Mouse (Mus musculus) stomach, embryonic 16.5 days (tissue): ENCODE measurements around the gene Capn15. TPM values are rescaled to one million over a fixed set of nuclear protein-coding genes. Genes with fewer than 3 reads are reported as not detected.

Experiments used
- ATAC-seq: fragments of 200-750 bp; cut with Nextera tagmentation; 2 replicates; pipeline ENCODE4 v1.8.0; 2017; ENCODE audit warnings: moderate number of reproducible peaks, moderate TSS enrichment; ENCODE audit not compliant: insufficient read depth, low FRiP score
- H3K27ac ChIP-seq: fragments of 300-500 bp; sonication (generic); 2 replicates; pipeline ENCODE4 v1.5.1; 2014; ENCODE audit warnings: low read length
- H3K27me3 ChIP-seq: fragments of 300-500 bp; sonication (generic); 2 replicates; pipeline ENCODE4 v1.6.1; 2014; ENCODE audit warnings: low read length, control low read depth, mixed read lengths; ENCODE audit not compliant: control insufficient read depth, insufficient read depth
- H3K36me3 ChIP-seq: fragments of 300-500 bp; sonication (generic); 2 replicates; pipeline ENCODE4 v1.6.1; 2014; ENCODE audit warnings: low read length; ENCODE audit not compliant: control insufficient read depth, insufficient read depth
- H3K4me1 ChIP-seq: fragments of 300-500 bp; sonication (generic); 2 replicates; pipeline ENCODE4 v1.6.1; 2014; ENCODE audit warnings: low read length, control low read depth, mixed read lengths; ENCODE audit not compliant: control insufficient read depth, insufficient read depth
- H3K4me2 ChIP-seq: fragments of 300-500 bp; sonication (generic); 2 replicates; pipeline ENCODE4 v1.6.1; 2014; ENCODE audit warnings: low read depth, low read length, mixed read lengths
- H3K4me3 ChIP-seq: fragments of 300-500 bp; sonication (generic); replicated peaks from 2 replicates; pipeline ENCODE4 v1.5.1; 2014; ENCODE audit warnings: mild to moderate bottlenecking, low read length
- H3K9ac ChIP-seq: fragments of 300-500 bp; sonication (generic); 2 replicates; pipeline ENCODE4 v1.6.1; 2014; ENCODE audit warnings: low read length
- H3K9me3 ChIP-seq: fragments of 300-500 bp; sonication (generic); replicated peaks from 2 replicates; pipeline ENCODE4 v1.6.1; 2016; ENCODE audit warnings: low read length, control low read depth; ENCODE audit not compliant: control insufficient read depth
- WGBS: fragments of 180-500 bp; shearing (Covaris S2); extraction: QIAGEN DNeasy Blood & Tissue Kit; methylation state at CpG from one replicate; pipeline ENCODE4 v1.1.7; 2014; 5-methylcytosine and 5-hydroxymethylcytosine counted together
- polyA plus RNA-seq: library from polyadenylated mRNA; unstranded; fragments of >200 nt; fragmentation: Nextera tagmentation; extraction: Ambion mirVana; gene quantifications from 2 replicates; pipeline ENCODE4 v1.2.1, GENCODE M21; 2015

Gene Capn15
- polyA plus RNA-seq, 1 experiment from 2014 or later: 23.3 TPM

DNA sequence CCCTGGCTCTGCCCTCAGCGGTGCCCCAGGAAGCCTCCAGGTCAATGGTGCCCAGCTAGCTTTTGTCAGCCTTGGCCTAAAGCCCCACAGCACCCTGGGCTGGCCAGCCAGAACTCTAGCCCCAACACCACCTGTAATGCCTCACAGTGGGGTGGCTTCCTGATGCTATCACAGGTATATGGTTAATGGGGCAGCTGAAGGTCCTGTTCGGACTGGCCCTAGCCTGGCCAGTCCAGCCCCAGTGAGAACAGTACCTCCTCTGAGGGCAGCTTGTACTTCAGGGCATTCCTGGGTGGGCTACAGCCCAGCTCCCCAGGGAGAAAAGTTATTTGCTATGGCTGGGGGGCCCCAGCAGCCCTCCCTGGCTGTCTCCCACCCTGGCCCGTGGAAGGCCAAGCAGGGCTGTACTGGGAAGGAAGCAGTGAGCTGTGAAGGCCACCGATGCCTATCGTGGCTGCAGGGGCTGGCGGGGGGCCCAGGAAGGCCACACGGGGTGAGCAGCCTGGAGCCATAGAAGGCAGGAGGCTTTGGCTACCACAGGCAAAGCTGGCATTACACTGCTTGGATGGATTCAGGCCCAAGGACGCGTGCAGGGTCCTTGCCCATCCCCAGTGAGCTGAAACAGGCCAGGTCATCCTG is 40.0 kb downstream of the Capn15 start:
- H3K9ac ChIP-seq: no peak overlapping the region
- no peak overlapping the region for H3K27ac ChIP-seq

DNA sequence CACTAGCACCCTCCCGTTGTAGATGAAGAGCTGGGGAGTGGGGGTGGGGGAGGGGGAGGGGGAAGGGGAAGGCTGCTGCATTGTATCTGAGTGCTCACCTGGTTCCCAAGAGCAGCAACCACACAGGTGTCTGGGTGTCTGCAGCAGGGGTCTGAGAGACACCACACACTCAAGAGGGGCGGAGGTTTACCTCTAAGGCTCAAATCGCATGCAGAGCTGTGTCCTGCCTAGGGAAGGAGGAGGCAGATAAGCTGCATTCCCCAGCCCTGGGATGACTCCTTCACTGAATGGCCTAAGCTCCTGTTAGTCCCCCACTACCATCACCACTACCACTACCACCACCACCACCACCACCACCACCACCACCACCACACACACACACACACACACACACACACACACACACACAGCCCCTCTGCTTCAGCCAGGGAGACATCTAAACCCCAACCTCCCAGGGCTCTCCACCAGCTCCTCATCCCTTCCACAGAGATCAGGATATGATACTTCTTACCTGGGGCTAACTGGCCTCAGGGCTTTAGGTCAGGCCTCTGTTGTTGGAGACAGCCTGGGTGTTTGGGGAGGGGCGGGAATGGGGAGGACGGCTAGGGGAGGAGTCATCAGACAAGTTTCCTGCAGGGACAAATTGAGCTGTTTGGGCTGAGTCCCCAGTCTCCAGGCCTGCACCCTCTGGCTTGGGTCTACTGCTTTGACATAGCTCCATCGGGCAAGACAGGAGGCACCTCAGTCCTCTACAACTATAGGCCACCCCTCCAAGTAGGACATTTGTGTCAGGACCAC is 41.0 kb downstream of the Capn15 start, which contains the start of the genes Pigq and Nhlrc4:
Pigq (minus strand) TSS at position 571 of the 798 bp plus-strand sequence.
Nhlrc4 (minus strand) TSS at position 596 of the 798 bp plus-strand sequence.
- no peak for ATAC-seq
- Histone ChIP-seq H3K27ac (no peak within 1 kb of the TSS), H3K27me3 (no peaks in the 10 kb centered on the region), H3K4me3 (no peak within 1 kb of the TSS), H3K36me3 (no peaks in the 10 kb centered on the region), H3K4me2 (no peak within 1 kb of the TSS), H3K9me3 (no peaks in the 10 kb centered on the region), H3K9ac (no peak within 1 kb of the TSS), H3K4me1 (peaks cover 8% of the 10 kb centered on the region)
- WGBS: 45% methylated on average over 6 of the region's 6 CpGs

More for the DNA sequence above, 40.0 kb downstream of the Capn15 start:
- no peaks in the 10 kb centered on the region for H3K9me3 ChIP-seq
- no peak for ATAC-seq
- no peaks in the 10 kb centered on the region for H3K36me3 ChIP-seq
- 76% methylated on average over 9 of the region's 9 CpGs for WGBS
- H3K4me2 ChIP-seq: no peak overlapping the region
- H3K27me3 ChIP-seq: peaks cover 10% of the 10 kb centered on the region
- H3K4me1 ChIP-seq: peaks cover 6% of the 10 kb centered on the region
- H3K4me3 ChIP-seq: no peak overlapping the region

DNA sequence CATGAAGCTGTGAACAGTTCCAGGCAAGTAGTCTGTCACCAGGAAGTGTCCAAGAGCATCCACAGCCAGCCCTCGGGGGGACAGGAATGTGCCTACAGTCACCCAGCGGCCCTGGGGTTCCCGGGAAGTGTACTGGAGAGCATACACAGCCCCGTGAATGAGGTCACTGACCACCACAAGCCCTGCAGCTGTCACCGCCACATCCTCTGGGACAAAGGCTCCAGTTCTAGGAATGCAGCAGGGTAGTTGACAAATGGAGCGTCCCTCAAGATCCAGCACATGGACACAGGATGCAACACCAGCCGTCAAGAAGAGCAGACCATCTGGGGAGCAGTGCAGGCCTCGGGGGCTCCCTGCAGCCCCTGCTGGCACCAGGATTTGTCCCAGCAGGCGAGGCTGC is 41.8 kb downstream of the Capn15 start:
- Histone ChIP-seq H3K9me3 (no peaks in the 10 kb centered on the region), H3K27me3 (no peaks in the 10 kb centered on the region), H3K4me2 (no peak overlapping the region), H3K4me3 (no peak overlapping the region), H3K4me1 (peaks cover 8% of the 10 kb centered on the region), H3K9ac (no peak overlapping the region), H3K36me3 (no peaks in the 10 kb centered on the region), H3K27ac (no peak overlapping the region)
- WGBS: 71% methylated on average over 9 of the region's 9 CpGs
- no peak for ATAC-seq

DNA sequence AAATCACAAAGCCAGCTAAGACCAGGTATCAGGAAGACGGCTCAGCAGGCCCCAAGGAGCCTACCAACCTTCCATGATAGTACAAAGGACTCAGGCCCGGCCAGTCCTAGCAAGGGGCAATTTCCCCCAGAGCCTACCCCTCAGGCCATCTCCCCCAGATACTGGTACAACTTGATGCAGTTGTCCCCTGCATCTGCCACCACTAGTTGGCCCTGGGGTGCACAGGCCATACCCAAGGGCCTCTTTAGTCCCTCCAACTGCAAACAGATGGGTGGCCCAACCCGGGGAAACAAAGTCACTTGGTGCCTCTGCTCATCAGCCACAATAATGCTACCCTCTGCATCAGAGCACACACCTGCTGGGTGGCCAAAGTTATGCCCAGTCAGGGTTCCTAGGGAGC is 42.4 kb downstream of the Capn15 start:
- H3K4me2 ChIP-seq: no peak overlapping the region
- no peaks in the 10 kb centered on the region for H3K27me3 ChIP-seq
- peaks cover 8% of the 10 kb centered on the region for H3K4me1 ChIP-seq
- ATAC-seq: no peak
- H3K9me3 ChIP-seq: no peaks in the 10 kb centered on the region
- WGBS: 76% methylated on average over 3 of the region's 3 CpGs
- no peak overlapping the region for H3K9ac ChIP-seq
- peak overlapping the region; percentile 33; the same call in 1 of the 2 replicates for H3K27ac ChIP-seq
- H3K4me3 ChIP-seq: no peak overlapping the region
- no peaks in the 10 kb centered on the region for H3K36me3 ChIP-seq

DNA sequence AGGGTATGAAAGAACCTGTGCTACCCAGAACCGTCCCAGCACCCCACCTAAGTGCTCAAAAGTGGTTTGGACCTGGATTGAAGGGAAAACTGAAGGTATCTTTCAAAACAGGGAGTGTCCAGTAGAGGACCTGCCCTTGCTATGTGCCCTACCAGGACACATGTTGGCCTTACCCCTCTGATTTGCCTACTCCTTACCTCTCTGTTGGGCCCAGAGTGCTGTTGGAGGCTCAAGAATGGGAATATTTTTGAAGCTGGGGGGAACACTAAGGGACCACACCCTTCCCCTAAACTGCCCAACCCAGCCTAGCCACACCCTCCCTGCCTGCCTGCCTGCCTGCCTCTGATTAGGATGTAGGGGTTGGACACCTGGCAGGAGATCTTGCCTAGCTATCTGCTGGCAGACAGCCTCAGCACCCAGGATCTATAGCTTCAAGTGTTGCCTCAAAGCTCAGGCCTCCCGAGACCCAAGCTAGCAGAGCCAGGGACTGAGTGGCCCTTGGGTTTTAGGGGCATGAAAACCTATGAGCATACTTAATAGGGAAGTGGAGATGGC is 42.9 kb downstream of the Capn15 start:
- Histone ChIP-seq H3K9ac (no peak overlapping the region), H3K27me3 (no peaks in the 10 kb centered on the region), H3K4me2 (no peak overlapping the region), H3K4me3 (no peak overlapping the region), H3K36me3 (no peaks in the 10 kb centered on the region), H3K27ac (peak overlapping the region; percentile 33; the same call in 1 of the 2 replicates), H3K4me1 (peaks cover 8% of the 10 kb centered on the region), H3K9me3 (no peaks in the 10 kb centered on the region)
- peak; percentile 55 for ATAC-seq
- WGBS: 69% methylated on average over 2 of the region's 2 CpGs

DNA sequence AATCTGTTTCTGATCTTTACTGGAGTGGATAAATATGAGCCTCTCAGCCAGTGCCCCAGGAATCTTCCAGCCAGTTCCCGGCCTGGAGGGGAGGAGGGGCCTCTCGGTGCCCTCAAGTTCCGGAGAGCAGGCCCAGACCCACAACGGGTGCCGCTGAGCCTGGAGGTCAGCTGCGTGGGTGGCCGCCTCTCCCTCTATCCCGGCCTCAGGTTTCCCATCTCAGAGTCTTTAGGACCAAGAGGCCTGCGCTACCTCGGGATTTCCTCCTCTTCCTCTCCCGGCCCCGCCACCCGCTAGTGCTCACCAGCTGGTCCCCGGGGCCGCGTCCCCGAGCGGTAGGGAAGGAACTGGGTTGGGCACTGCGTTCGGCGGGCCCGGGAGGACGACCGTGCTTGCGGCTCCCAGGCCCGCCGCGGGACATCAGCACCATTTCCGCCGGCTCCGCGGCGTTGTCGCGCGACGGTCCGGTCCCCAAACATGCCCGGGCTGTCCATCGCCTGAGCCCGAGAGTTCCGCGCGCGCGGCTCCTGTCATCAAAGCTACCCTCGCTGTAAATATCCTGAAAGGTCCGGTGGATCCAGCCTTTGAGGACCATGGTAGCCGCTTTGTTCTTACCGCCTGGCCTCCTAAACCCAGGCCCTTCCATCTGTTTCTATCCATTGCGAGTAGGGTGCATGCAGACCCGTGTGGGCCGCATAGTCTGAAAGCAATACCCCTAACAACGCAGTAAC is 43.9 kb downstream of the Capn15 start:
- Histone ChIP-seq H3K9ac (peak overlapping the region; percentile 99), H3K4me1 (peaks cover 8% of the 10 kb centered on the region), H3K27ac (peak overlapping the region; percentile 88), H3K4me2 (peak overlapping the region; percentile 77), H3K27me3 (no peaks in the 10 kb centered on the region), H3K4me3 (peak overlapping the region; percentile 98), H3K9me3 (no peaks in the 10 kb centered on the region), H3K36me3 (peaks cover 2% of the 10 kb centered on the region; the same call in 1 of the 2 replicates)
- ATAC-seq: peak; percentile 67; the same call in 1 of the 2 replicates
- WGBS: 2% methylated on average over 54 of the region's 54 CpGs

DNA sequence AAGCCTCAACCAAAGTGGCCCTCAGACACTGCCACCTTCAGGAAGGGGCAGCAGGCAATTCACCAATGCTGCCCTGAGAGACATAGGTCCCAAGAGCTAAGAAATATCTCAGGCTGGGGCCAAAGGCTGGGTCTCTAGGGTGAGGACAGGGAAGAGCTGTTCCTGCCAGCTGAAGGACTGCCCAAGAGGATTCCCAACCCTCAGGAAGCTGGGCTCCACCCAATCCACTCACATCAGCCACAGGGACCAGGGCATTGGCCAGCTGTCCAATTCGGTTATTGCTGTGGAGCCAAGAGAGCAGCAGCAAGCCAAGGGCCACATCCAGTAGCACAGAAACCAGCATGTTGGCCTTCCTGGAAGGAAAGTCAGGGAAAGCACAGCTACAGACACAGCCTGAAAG is 51.1 kb downstream of the Capn15 start:
- Histone ChIP-seq H3K4me3 (no peak overlapping the region), H3K27ac (no peak overlapping the region), H3K27me3 (no peaks in the 10 kb centered on the region), H3K9me3 (no peaks in the 10 kb centered on the region), H3K9ac (no peak overlapping the region), H3K36me3 (peaks cover 20% of the 10 kb centered on the region; the same call in 1 of the 2 replicates), H3K4me1 (no peaks in the 10 kb centered on the region), H3K4me2 (no peak overlapping the region)
- 86% methylated on average over 1 of the region's 1 CpGs for WGBS
- no peak for ATAC-seq

DNA sequence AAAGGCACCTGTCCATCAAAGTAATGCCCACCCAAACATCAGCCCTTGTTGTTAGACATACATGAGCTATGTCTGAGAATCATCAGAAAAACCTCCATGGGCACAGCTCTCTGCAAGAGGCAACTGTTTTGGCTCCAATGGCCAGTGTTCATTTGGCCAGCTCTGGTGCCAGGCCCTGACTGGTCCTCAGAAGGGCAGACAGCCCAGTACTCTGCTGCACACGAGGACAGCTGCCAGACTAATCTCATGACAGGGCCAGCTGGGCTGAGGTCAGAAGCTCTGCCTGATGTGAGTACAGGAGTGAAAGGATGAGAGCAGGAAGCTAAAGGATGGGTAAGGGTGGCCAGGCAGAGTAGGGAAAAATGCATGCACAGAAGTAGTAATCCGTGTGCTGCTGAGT is 60.2 kb downstream of the Capn15 start:
- no peak for ATAC-seq
- Histone ChIP-seq H3K27ac (no peak overlapping the region), H3K4me3 (no peak overlapping the region), H3K9ac (no peak overlapping the region), H3K27me3 (no peaks in the 10 kb centered on the region), H3K36me3 (no peaks in the 10 kb centered on the region), H3K4me1 (no peaks in the 10 kb centered on the region; the same call in 1 of the 2 replicates), H3K9me3 (no peaks in the 10 kb centered on the region), H3K4me2 (no peak overlapping the region)
- 75% methylated on average over 2 of the region's 2 CpGs for WGBS
